Mouse (Mus musculus) limb, embryonic 10.5 days (tissue): Measurements from ENCODE around the gene Glis2. TPM values are rescaled to one million over a fixed set of nuclear protein-coding genes. Genes with fewer than 3 reads are reported as not detected.

ENCODE experiments used
- DNase-seq: peaks from one replicate; pipeline ENCODE4 v3.0.0-alpha.2; 2017; ENCODE audit warnings: low spot score
- H3K27ac ChIP-seq: fragments of 300-500 bp; sonication (generic); 2 replicates; pipeline ENCODE4 v1.5.1; 2016; ENCODE audit warnings: mild to moderate bottlenecking
- H3K27me3 ChIP-seq: fragments of 300-500 bp; sonication (generic); 2 replicates; pipeline ENCODE4 v1.6.1; 2016; ENCODE audit warnings: low read depth, mild to moderate bottlenecking; ENCODE audit not compliant: poor library complexity, severe bottlenecking
- H3K36me3 ChIP-seq: fragments of 300-500 bp; sonication (generic); 2 replicates; pipeline ENCODE4 v1.6.1; 2016; ENCODE audit warnings: mild to moderate bottlenecking, moderate library complexity
- H3K4me1 ChIP-seq: fragments of 300-500 bp; sonication (generic); 2 replicates; pipeline ENCODE4 v1.6.1; 2016
- H3K4me3 ChIP-seq: fragments of 300-500 bp; sonication (generic); 2 replicates; pipeline ENCODE4 v1.5.1; 2016; ENCODE audit warnings: mild to moderate bottlenecking, moderate library complexity
- H3K9me3 ChIP-seq: fragments of 300-500 bp; sonication (generic); replicated peaks from 2 replicates; pipeline ENCODE4 v1.6.1; 2016; ENCODE audit warnings: mild to moderate bottlenecking
- WGBS: fragments of 180-500 bp; shearing (Covaris S2); methylation state at CpG from one replicate; pipeline ENCODE4 v1.1.7; 2016; 5-methylcytosine and 5-hydroxymethylcytosine counted together
- polyA plus RNA-seq: library from polyadenylated mRNA; unstranded; fragments of >200 nt; fragmentation: Nextera tagmentation; extraction: Ambion mirVana; gene quantifications from 2 replicates; pipeline ENCODE4 v1.2.1, GENCODE M21; 2016

Gene Glis2
- polyA plus RNA-seq, 1 experiment from 2014 or later: 30.7 TPM

DNA sequence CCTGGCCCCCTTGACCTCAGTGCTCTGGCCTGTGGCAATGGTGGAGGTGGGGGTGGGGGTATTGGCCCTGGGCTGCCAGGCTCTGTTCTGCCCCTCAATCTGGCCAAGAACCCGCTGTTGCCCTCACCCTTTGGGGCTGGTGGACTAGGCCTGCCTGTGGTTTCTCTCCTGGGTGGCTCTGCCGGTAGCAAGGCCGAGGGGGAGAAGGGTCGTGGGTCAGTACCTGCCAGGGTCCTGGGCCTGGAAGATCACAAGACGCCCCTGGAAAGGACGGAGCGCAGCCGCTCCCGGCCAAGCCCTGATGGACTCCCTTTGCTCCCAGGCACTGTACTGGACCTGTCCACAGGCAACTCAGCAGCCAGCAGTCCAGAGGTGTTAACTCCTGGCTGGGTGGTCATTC, 19.2 kb downstream of the Glis2 start:
- WGBS: 97% methylated on average over 9 of the region's 9 CpGs
- Histone ChIP-seq H3K27me3 (no peaks in the 10 kb centered on the region), H3K27ac (peak overlapping the region; percentile 4; the same call in 1 of the 2 replicates), H3K9me3 (no peaks in the 10 kb centered on the region), H3K36me3 (peaks cover 100% of the 10 kb centered on the region), H3K4me3 (no peak overlapping the region), H3K4me1 (peaks cover under 1% of the 10 kb centered on the region; the same call in 1 of the 2 replicates)
- no peak for DNase-seq

DNA sequence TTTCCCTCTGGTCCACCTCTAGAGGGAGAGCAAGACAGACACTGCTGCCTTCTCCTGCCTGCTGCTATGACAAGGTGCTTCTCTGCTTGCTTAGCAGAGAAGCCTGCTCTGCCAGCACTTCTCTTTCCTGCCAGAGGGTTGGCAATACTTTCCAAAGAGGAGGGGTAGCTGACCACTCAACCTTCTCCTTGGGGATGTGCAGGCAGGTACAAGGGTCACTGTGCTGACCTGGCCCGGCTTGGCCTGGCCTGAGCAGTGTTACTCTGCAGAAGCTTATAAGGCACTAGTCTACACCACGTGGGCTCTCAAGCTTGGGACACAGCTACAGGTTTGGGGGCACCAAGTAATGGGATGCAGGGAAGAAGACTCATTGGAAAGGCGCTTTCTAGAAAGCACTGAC, 20.1 kb downstream of the Glis2 start:
- peaks cover 100% of the 10 kb centered on the region for H3K36me3 ChIP-seq
- H3K27me3 ChIP-seq: no peaks in the 10 kb centered on the region
- 94% methylated on average over 3 of the region's 3 CpGs for WGBS
- no peaks in the 10 kb centered on the region for H3K4me1 ChIP-seq
- H3K27ac ChIP-seq: no peak overlapping the region
- no peak overlapping the region for H3K4me3 ChIP-seq
- H3K9me3 ChIP-seq: no peaks in the 10 kb centered on the region
- DNase-seq: no peak

DNA sequence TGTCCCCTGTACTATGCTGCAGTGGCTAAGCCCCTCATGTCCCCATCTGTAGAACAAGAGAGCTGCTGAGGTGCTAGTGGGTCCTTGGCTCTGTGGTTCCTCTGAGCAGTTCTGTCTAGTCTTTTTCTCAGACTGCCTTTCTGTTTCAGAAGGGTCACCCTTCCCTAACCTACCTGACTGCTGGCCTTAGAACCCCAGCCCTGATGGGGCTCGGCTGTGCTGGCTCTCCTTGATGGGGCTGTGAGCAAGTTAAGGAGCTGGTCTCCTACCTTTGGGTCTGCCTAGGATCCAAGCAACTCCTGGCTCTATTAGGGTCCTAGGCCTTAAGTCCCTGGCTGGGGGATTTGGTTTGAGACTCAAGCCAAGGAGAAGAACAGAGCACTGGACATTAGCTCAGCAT, 20.8 kb downstream of the Glis2 start:
- H3K9me3 ChIP-seq: no peaks in the 10 kb centered on the region
- H3K4me1 ChIP-seq: no peaks in the 10 kb centered on the region
- H3K36me3 ChIP-seq: peaks cover 100% of the 10 kb centered on the region
- DNase-seq: no peak
- H3K4me3 ChIP-seq: no peak overlapping the region
- 92% methylated on average over 1 of the region's 1 CpGs for WGBS
- H3K27ac ChIP-seq: no peak overlapping the region
- H3K27me3 ChIP-seq: no peaks in the 10 kb centered on the region

DNA sequence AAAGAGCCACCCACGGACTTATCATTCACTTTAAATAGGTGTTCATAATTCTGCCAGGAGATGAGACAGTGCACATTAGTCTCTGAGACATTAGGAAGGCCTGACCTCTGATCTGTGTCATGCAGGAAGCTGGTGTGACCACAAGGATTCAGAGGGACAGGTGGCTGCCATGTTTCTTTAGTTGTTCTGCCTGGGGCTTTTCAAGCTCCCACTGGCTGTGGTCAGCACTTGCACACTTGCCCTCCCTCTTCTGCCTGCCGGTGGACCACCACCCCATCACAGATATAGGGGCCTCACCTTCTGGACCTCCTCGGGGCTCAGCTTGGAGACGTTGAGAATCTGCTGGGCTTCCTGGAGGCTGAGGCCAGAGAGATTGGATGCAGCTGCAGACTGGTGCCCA, 22.3 kb downstream of the Glis2 start:
- Histone ChIP-seq H3K36me3 (peaks cover 92% of the 10 kb centered on the region), H3K9me3 (no peaks in the 10 kb centered on the region), H3K27ac (no peak overlapping the region), H3K4me3 (no peak overlapping the region), H3K4me1 (peaks cover 4% of the 10 kb centered on the region; the same call in 1 of the 2 replicates), H3K27me3 (no peaks in the 10 kb centered on the region)
- 85% methylated on average over 4 of the region's 4 CpGs for WGBS
- DNase-seq: no peak

DNA sequence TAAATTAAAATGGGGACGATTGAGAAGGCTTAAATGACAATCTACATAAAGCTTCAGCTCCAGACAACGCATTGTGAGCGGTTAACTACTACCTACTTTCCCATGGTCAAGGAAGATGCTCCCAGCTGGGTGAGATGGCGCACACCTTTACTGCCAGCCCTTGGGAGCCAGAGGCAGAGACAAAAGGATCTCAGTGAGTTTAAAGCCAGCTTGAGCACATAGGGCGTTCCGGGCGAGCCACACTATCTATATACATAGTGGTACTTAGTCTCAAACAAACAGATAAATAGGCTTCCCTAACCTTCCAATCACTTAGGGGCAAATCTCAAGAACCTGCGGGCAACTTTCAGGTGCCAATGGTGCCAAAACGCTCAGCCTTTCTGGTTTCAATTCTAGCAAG, 29.6 kb downstream of the Glis2 start:
- WGBS: 25% methylated on average over 9 of the region's 9 CpGs
- H3K27me3 ChIP-seq: no peaks in the 10 kb centered on the region
- peaks cover 27% of the 10 kb centered on the region for H3K4me1 ChIP-seq
- peak overlapping the region; percentile 94 for H3K27ac ChIP-seq
- H3K36me3 ChIP-seq: peaks cover 38% of the 10 kb centered on the region
- no peaks in the 10 kb centered on the region for H3K9me3 ChIP-seq
- no peak for DNase-seq
- H3K4me3 ChIP-seq: peak overlapping the region; percentile 88

DNA sequence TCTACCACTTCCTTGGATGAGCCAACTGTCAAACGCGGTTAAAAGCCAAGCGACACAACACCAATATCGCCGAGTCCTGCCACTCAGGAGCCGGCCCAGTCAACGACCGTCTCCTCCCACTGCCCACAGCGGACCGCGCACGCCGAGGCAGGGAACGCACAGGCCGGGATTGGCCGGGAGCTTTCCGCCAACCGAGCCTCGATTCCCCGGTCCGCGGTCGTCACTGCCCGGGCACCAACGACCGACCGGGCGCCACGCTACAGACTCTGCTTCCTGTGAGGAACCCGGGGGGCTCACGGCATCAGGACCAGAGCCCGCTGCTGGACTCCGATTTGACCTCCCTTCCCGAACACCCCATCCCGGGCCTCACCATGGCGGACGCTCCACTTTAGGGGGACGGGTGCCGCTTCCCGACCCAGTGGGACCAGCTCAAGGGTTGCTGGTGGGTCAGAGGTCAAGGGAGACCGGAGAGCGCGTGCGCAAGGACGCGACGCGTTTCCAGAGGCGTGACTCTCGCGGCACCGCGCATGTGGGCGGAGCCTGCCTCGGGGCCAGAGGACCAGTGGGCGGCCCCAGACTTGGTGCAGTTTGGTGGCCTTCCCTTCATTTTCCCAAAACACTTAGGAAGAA, 30.1 kb downstream of the Glis2 start, which contains the start of gene Pam16:
Pam16 (minus strand) TSS at position 508 of the 630 bp plus-strand sequence.
- Histone ChIP-seq H3K4me3 (peak within 1 kb of the TSS; percentile 88), H3K9me3 (no peaks in the 10 kb centered on the region), H3K36me3 (peaks cover 33% of the 10 kb centered on the region), H3K27me3 (no peaks in the 10 kb centered on the region), H3K4me1 (peaks cover 27% of the 10 kb centered on the region), H3K27ac (peak within 1 kb of the TSS; percentile 94)
- under 1% methylated on average over 56 of the region's 56 CpGs for WGBS
- DNase-seq: peak; percentile 94

DNA sequence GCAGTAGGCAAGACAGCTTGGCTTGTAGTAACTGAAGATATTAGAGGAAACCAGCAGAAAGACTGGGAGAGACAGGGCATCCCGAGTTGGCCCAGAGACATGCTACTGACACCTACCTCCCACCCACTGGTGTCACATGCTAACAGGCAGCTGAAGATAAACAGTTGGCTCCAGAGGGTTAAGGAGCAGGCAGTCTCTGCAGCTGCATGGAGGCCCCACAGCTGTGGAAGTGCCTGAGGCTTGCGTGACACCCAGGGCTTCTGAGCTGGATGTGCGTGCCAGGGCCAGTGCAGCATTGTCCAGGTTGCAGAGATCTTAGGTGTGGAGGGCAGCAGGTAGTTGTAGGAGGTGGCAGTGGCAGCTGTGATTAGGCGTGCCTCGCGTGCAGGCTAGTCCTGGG, 32.6 kb downstream of the Glis2 start:
- H3K27me3 ChIP-seq: no peaks in the 10 kb centered on the region
- no peak overlapping the region for H3K27ac ChIP-seq
- H3K36me3 ChIP-seq: peaks cover 22% of the 10 kb centered on the region
- no peak for DNase-seq
- H3K4me3 ChIP-seq: no peak overlapping the region
- peaks cover 28% of the 10 kb centered on the region for H3K4me1 ChIP-seq
- WGBS: 84% methylated on average over 6 of the region's 6 CpGs
- no peaks in the 10 kb centered on the region for H3K9me3 ChIP-seq

DNA sequence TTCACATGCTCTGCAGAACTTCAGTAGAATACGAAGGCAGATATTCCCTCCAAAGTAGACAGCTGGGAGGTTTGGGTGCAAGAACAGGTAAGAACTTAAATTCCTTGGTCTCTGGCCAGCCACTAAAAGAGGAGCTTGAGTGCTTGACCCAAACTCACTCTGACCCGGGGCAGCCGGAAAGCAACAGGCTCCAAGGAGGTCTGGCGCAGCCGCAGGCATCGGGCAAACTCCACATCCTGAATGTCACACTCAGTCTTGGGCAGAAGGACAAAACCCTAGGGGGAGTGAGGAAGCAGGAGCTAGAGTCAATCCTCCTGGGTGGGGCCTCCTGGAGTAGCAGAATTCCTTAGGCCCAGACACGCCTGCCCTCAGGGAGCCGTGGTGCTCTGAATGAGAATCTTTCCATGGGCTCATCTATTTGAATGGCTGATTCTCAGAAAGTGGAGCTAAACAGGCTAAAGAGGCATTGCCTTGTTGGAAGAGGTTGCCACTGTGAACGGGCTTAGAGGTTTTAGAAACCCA, 34.4 kb downstream of the Glis2 start:
- WGBS: 95% methylated on average over 9 of the region's 9 CpGs
- no peak overlapping the region for H3K27ac ChIP-seq
- H3K9me3 ChIP-seq: no peaks in the 10 kb centered on the region
- H3K27me3 ChIP-seq: no peaks in the 10 kb centered on the region
- 0 out of 2 replicates have a peak overlapping the region, but pooled peaks have one; percentile 0 for H3K4me3 ChIP-seq
- H3K36me3 ChIP-seq: peaks cover 30% of the 10 kb centered on the region
- no peak for DNase-seq
- peaks cover 26% of the 10 kb centered on the region for H3K4me1 ChIP-seq

DNA sequence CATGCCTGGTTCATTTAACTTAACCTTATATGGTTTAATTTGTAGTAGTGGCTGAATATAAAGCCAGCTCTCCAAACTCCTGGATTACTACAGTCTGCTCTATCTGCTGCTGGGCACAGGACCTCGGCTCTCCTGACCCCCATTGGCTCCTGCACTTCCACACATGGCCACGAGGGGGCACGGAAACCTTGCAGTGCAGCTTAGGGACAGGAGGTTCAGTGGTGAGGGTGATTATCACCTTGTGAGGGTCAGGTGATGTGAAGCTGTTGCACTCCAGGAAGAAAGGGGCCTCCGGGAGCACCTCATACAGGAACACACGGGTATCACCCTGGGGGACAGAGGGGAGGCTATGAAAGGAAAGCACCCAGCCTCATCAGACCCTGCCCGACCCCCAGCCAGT, 35.4 kb downstream of the Glis2 start:
- H3K4me3 ChIP-seq: no peak overlapping the region
- peak; percentile 92 for DNase-seq
- H3K36me3 ChIP-seq: peaks cover 35% of the 10 kb centered on the region
- H3K27ac ChIP-seq: peak overlapping the region; percentile 70
- H3K27me3 ChIP-seq: no peaks in the 10 kb centered on the region
- peaks cover 27% of the 10 kb centered on the region for H3K4me1 ChIP-seq
- no peaks in the 10 kb centered on the region for H3K9me3 ChIP-seq
- WGBS: 20% methylated on average over 6 of the region's 6 CpGs

DNA sequence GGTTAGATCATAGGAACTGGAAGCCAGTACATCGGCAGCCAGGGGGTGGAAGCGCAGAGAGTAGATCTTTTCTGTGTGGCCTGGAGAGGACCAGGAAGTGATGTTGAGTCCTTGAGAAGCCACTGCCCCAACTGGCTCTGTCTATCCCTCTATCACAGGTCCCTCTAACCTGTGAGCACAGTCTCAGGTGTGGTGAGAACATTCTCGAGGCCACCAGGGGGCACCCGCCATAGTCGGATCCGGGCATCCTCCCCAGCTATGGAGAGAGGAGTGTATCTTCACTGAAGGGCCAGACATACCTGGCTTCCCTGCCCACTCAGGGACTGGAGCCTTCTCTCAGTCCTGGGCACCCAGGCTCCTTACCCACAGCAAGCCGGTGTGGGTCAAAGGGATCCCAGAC, 37.5 kb downstream of the Glis2 start:
- 38% methylated on average over 7 of the region's 7 CpGs for WGBS

DNA sequence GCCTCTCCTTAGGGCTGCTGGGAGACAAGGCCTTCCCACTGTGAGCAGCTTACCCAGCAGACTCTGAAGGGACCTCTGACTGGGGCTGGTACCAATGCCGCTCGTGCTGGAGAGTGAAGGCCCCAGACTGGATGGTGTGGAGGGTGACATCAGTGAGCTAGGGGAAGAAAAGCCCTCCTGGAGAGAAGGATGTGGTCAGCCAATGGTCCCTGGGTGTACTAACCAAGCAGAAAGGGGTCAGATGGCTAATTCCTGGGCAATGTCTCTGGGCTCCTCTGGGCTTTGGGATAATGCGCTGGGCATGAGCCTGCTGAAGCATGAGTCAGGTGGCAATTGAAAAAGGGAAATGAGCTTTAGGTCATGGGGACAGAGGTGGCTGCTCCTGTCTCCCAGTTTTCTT, 39.1 kb downstream of the Glis2 start:
- WGBS: 97% methylated on average over 3 of the region's 3 CpGs
- Histone ChIP-seq H3K9me3 (no peaks in the 10 kb centered on the region), H3K27ac (peak overlapping the region; percentile 58; the same call in 1 of the 2 replicates), H3K27me3 (no peaks in the 10 kb centered on the region), H3K4me3 (no peak overlapping the region), H3K36me3 (peaks cover 28% of the 10 kb centered on the region), H3K4me1 (peaks cover 39% of the 10 kb centered on the region)
- no peak for DNase-seq

More for the DNA sequence above, 37.5 kb downstream of the Glis2 start:
- H3K4me1 ChIP-seq: peaks cover 37% of the 10 kb centered on the region
- DNase-seq: peak; percentile 77
- no peaks in the 10 kb centered on the region for H3K27me3 ChIP-seq
- peak overlapping the region; percentile 66 for H3K27ac ChIP-seq
- peaks cover 35% of the 10 kb centered on the region for H3K36me3 ChIP-seq
- no peaks in the 10 kb centered on the region for H3K9me3 ChIP-seq
- no peak overlapping the region for H3K4me3 ChIP-seq

DNA sequence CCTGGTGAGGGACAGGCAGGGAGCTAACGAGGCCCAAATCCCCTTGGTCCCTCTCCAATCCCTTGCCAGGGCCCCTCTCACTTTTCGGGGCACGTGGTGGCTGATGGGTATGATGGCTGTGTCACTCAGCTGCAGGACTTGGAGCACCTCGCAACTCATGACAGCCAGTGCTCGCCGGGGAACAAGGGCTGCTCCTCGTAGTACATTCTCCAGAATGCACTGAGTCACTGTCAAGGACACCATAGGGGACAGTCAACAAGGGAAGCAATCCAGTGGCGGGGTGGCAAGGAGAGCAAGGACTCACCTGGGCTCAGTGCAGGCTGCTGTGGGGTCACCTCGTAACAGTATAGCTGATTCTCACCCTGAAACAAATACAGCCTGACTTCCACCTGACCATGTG, 40.2 kb downstream of the Glis2 start:
- H3K36me3 ChIP-seq: peaks cover 25% of the 10 kb centered on the region
- DNase-seq: no peak
- no peaks in the 10 kb centered on the region for H3K9me3 ChIP-seq
- 87% methylated on average over 9 of the region's 9 CpGs for WGBS
- H3K27ac ChIP-seq: peak overlapping the region; percentile 63
- no peak overlapping the region for H3K4me3 ChIP-seq
- peaks cover 48% of the 10 kb centered on the region for H3K4me1 ChIP-seq
- no peaks in the 10 kb centered on the region for H3K27me3 ChIP-seq

DNA sequence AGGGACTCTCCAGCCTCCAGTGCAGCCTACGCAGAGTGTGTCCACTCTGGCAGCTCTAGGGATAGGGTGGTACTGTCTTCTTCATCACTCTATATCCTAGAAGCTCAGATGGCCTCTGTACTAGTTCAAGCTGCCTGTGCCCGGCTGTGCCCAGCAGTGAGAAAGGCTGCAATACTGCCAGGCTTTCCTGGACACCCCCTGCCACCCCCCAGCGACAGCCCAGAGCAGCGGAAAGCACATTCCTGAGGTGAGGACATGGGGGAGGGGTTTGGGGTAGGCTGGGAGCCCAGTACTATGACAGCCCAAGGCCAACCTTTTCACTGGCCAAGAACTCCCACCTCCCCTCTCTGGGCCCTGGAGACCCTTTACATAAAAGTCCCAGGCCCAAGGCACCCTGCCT, 41.2 kb downstream of the Glis2 start:
- peak overlapping the region; percentile 53; the same call in 1 of the 2 replicates for H3K27ac ChIP-seq
- no peak for DNase-seq
- peaks cover 23% of the 10 kb centered on the region for H3K36me3 ChIP-seq
- H3K4me3 ChIP-seq: no peak overlapping the region
- WGBS: 77% methylated on average over 4 of the region's 4 CpGs
- peaks cover 47% of the 10 kb centered on the region for H3K4me1 ChIP-seq
- no peaks in the 10 kb centered on the region for H3K9me3 ChIP-seq
- H3K27me3 ChIP-seq: no peaks in the 10 kb centered on the region
